Mouse (Mus musculus) brain, embryonic 18.5 days (tissue): ENCODE results near the gene Ppm1e.

Source experiments
- DNase-seq: peaks from one replicate; pipeline ENCODE4 v3.0.0-alpha.2; 2012; ENCODE audit warnings: low read depth, low spot score

The Ppm1e gene

GRCm38 (mm10) chr11:87358331-87359261 lies at the start of gene Ppm1e:
Gene Ppm1e, minus strand, starts transcription at chr11:87359023.
- DNase-seq: peak; percentile 76

DNA sequence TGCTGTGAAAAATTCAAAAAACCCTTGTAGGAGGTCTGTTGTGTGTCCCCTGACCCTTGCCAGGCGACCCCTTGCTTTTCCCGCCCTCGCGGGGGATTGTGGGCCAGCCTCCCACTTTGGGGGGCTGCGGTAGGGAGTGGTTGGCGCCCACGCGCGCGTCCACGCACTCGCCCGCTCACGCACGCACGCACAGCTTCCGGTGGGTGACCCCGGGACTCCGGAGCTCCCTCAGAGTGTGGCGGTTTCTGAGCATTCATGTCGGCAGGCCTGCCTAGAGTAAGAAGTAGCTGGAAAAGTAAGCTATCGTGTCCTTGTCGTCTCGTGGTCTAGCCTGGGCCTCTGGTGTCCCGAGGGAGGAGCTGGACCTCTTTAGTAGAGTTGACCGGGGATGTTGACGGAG lies 46.1 kb upstream of the Ppm1e start, which contains the start of the genes Rad51c and Tex14:
Rad51c (minus strand) TSS at position 79 of the 400 bp plus-strand sequence.
Tex14 (plus strand) TSS at position 190 of the 400 bp plus-strand sequence.
- DNase-seq: no peak

- DNase-seq: peak; percentile 88
Observed at GRCm38 (mm10) chr11:87404111-87404853, 45.5 kb upstream of the Ppm1e start.

DNA sequence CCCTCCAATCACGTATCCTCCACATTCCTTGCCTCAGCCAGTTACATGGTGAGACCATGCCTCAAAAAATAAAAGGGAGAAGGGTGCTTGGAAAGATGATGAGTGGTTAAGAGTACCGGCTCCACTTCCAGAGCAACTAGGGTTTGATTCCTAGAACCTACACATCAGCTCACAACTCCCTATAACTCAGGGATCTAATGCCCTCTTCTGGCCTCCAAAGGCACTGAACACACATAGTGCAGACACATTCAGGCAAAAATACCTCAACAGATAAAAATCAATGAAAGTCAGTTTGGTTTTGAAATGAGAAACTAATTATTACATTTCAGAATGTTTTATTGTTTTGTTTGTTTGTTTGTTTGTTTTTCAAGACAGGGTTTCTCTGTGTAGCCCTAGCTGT lies 39.6 kb upstream of the Ppm1e start:
- DNase-seq: no peak

DNA sequence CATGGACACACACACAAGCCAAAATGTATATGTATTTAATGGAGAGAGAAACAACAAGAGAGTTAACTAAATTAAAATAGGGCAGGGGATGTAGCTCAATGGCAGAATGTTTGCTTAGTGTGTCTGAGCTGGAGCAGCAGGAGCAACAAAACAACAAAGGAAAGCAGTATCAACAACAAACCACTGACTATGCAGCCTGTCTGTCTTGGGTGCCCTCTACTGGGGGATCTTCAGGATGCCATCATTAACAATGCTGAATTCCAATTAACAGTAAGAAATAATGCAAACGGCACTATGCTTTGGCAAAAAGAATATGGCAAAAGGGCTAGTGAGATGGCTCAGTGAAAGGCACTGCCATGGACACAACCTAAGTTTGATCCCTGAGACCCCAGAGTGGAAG lies 35.0 kb upstream of the Ppm1e start:
- peak; percentile 39 for DNase-seq

GRCm38 (mm10) chr11:87385676-87386075 lies 26.9 kb upstream of the Ppm1e start:
- DNase-seq: no peak

DNA sequence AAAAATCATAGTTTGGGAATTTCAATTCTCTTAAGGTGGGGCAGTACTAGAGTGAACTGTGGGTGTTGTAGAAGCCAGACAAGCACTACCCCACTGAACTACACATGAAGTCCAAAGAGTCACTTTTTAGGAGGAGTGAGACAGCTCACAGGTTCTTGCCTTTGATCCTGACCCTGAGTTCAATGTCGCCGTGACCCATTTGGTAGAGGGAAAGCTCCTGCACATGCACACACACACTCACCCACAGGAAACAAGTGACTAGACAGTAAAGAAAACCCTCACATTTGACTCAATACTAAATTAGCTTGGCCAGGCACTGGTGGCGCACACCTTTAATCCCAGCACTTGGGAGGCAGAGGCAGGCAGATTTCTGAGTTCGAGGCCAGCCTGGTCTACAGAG lies 25.7 kb upstream of the Ppm1e start:
- DNase-seq: no peak

- no peak for DNase-seq
Observed at GRCm38 (mm10) chr11:87367865-87368580, 9.2 kb upstream of the Ppm1e start.

GRCm38 (mm10) chr11:87367061-87367460 lies 8.2 kb upstream of the Ppm1e start:
- no peak for DNase-seq

GRCm38 (mm10) chr11:87365120-87365519 lies 6.3 kb upstream of the Ppm1e start:
- DNase-seq: no peak

DNA sequence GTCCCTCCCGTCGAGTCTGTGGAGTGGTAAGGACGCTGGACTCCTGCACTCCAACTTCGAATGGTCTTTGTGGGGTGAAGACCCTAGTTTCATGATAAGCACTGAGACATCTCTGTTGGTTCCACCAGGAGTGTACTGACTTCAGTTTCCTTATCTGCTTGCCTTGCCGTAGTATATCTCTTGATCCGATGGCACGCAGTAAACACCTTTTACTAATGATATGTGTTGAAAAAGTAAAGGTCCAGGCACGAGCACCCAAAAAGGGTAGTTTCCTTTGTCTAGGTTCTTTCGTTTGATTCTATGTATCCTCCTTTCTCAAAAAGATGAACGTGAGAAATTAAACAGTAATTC lies 414 bp upstream of the Ppm1e start:
- DNase-seq: no peak

DNA sequence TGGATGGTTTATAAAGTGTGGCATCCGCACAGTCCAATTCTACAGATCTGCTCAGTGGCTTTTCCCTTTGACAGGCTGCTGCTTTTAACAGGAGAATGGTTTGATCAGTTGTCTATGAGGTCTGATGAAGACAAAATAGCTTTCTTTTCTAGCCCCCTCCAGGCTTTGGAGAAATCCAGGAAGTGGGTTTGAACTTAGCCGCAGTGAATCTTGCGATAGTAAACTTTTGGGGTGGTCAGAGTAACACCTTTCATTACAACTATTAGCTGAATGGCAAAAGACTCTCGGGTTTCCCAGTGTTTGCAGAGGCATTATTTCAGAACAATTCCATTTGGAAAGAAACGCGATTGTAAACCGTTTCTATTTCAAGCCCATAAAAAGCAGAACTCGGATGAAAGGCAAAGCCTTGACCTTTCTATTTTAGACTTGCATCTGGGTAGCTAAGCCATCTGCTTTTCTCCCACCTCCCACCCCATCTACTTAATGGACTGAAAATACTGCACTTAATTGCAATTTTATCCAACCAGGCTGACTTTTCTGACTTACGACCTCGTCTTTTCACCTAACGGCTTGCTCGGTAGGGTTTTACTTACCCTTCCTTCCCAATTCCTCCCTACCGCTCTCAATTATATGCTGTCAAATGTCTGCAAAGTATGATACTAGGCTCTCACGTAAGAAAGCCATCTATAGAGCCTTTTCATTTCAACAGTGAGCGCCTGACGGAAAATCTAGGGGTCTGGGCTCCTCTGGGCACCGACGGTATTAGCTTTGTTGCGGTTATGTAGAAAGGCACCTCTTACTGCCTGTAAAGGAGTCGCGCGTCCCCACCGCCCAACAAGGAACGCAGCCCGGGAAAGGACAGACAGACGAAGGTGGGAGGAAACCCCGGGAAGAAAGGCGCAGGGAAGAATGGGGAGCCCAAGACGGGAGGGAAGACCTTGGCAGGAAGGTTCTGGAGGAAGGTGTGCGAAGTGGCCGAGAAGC lies 1.2 kb downstream of the Ppm1e start:
- DNase-seq: no peak

DNA sequence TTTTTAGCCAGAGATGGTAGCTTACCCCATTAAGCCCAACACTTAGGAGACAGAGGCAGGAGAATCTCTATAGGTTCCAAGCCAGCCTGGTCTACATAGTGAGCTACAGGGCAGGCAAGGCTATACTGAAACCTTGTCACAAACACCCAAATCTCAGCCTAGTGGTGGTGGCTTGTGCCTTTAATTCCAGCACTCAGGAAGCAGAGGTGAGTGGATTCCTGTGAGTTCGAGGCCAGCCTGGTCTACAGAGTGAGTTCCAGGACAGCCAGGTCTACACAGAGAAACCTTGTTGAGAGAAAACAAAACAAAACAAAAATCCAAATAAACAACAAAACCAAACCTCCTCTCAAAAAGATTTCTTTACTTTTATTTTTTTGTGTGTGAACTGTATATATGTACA lies 4.0 kb downstream of the Ppm1e start:
- DNase-seq: no peak

DNA sequence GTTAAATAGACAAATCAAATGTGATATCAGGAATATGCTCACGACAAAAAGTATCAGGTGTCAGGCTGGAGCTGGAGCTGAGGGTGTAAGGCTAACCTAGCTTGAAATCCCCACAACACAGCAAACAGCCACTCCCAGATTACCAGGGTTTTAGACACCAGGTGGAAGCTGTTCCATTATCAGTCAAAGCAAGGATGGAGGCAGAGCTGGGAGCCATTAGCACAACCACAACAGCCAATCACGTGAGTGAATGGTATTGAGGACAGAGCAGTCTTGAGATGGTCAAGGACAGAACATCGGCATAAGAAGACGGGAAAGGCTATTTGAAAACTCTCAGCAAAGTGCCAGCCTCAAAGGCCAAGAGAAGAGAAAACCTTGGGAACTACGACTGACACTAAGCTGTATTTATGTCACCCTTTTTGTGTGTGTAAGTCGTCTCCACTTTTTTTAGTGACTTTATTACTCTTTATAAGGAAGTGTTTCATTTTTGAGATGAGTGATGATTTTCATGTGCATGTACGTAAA lies 5.1 kb downstream of the Ppm1e start:
- DNase-seq: no peak

DNA sequence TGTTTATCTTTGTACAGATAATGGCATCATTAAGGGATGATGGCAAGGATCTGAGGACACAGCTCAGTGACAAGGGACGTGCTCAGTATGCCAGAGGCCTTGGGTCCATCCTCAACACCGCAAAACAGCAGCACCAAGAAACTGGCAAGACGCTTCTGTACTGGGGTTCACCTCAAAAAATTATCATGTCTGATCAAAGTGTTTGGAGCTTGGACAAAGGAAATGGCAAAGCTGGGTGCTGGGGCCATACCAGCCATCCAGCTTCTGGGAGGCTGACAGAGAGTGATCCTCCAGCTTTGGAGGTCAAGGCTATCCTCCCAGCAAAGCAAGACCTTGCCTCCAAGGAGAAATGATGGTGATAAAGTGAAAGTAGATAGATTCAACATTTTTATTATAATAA lies 32.4 kb downstream of the Ppm1e start:
- DNase-seq: no peak

- DNase-seq: no peak
Observed at GRCm38 (mm10) chr11:87322558-87322957, 36.3 kb downstream of the Ppm1e start.

GRCm38 (mm10) chr11:87320007-87320406 lies 38.8 kb downstream of the Ppm1e start:
- no peak for DNase-seq

- peak; percentile 10 for DNase-seq
Observed at GRCm38 (mm10) chr11:87318956-87319708, 39.7 kb downstream of the Ppm1e start.

DNA sequence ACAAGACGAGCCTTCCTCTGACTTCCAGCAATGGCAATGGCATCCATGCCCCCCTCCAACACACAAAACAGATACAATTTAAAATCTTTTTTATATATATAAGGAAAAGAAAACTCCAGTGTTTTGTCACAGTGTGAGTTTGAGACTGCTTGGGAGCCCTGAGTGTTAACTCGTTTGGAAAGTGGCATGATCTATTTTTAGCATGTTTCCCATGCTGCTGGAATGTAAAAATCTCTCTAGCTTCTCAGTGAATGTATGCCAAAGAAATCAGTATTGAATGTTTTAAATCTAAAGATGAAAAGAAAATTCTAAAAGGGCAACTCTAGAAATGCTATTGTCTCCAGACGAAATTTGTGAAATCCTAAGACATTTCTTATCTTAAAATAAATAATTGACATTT lies 45.3 kb downstream of the Ppm1e start:
- DNase-seq: peak; percentile 20

- DNase-seq: no peak
Observed at GRCm38 (mm10) chr11:87310309-87310708, 48.5 kb downstream of the Ppm1e start.
